Mouse (Mus musculus) forelimb bud, embryonic 11.5 days (tissue): ENCODE results near the gene Tusc2.
"Not testable (repeated sequence)": the region's sequence is repeated elsewhere in the genome, so short reads cannot be mapped to it uniquely, and the experiment has no call there.

Experiments used
- DNase-seq: peaks from one replicate; pipeline ENCODE4 v3.0.0-alpha.2; 2012; ENCODE audit warnings: low read depth, low spot score

The Tusc2 gene

GRCm38 (mm10) chr9:107568331-107569261 lies 5.5 kb downstream of the Tusc2 start:
- DNase-seq = peak; percentile 89

GRCm38 (mm10) chr9:107569270-107569669 lies 6.2 kb downstream of the Tusc2 start:
- DNase-seq = no peak

- DNase-seq = no peak
Observed at GRCm38 (mm10) chr9:107570016-107570415, 7.0 kb downstream of the Tusc2 start.

- DNase-seq = no peak
Observed at GRCm38 (mm10) chr9:107570845-107571244, 7.8 kb downstream of the Tusc2 start.

GRCm38 (mm10) chr9:107571534-107572326 lies 8.7 kb downstream of the Tusc2 start:
- DNase-seq = no peak

- DNase-seq = no peak
Observed at GRCm38 (mm10) chr9:107572327-107572662, 9.2 kb downstream of the Tusc2 start.

- DNase-seq = not testable (repeated sequence)
Observed at GRCm38 (mm10) chr9:107573774-107574173, 10.7 kb downstream of the Tusc2 start.

GRCm38 (mm10) chr9:107575579-107576356 lies 12.7 kb downstream of the Tusc2 start:
- DNase-seq = no peak

GRCm38 (mm10) chr9:107576357-107577107 lies 13.5 kb downstream of the Tusc2 start, which contains the start of gene Hyal1:
TSS of gene Hyal1 (plus strand) at chr9:107576927.
- peak; percentile 70 for DNase-seq

- no peak for DNase-seq
Observed at GRCm38 (mm10) chr9:107577871-107578270, 14.8 kb downstream of the Tusc2 start.

- no peak for DNase-seq
Observed at GRCm38 (mm10) chr9:107578587-107578986, 15.5 kb downstream of the Tusc2 start, which contains the start of gene Naa80. TSS of gene Naa80 (plus strand) at chr9:107578887.

GRCm38 (mm10) chr9:107579023-107579900 lies 16.2 kb downstream of the Tusc2 start:
- no peak for DNase-seq

- peak; percentile 77 for DNase-seq
Observed at GRCm38 (mm10) chr9:107580501-107581317, 17.7 kb downstream of the Tusc2 start, which contains the start of gene Hyal3. TSS of gene Hyal3 (plus strand) at chr9:107580818.

GRCm38 (mm10) chr9:107581584-107581983 lies 18.5 kb downstream of the Tusc2 start:
- DNase-seq = no peak

- no peak for DNase-seq
Observed at GRCm38 (mm10) chr9:107582509-107583062, 19.5 kb downstream of the Tusc2 start.

GRCm38 (mm10) chr9:107583174-107583573 lies 20.1 kb downstream of the Tusc2 start:
- DNase-seq = no peak

GRCm38 (mm10) chr9:107586504-107586903 lies 23.4 kb downstream of the Tusc2 start:
- no peak for DNase-seq

- peak; percentile 97 for DNase-seq
Observed at GRCm38 (mm10) chr9:107586974-107587832, 24.1 kb downstream of the Tusc2 start, which contains the start of gene Ifrd2. TSS of gene Ifrd2 (plus strand) at chr9:107587642.
